Mouse (Mus musculus): Measurements from ENCODE around the gene Atg2b.

Gene Atg2b

GRCm38 (mm10) chr12:105683933-105684901, 794 bp downstream of the Atg2b start, which contains the start of gene Gskip:
Gskip (plus strand) TSS chr12:105684829.
- DNase-seq (ENCODE audit: low spot score), result peak; percentile 22

GRCm38 (mm10) chr12:105678762-105679161, 6.2 kb downstream of the Atg2b start:
- DNase-seq (ENCODE audit: low spot score), result no peak

GRCm38 (mm10) chr12:105678211-105678610, 6.8 kb downstream of the Atg2b start:
- DNase-seq (ENCODE audit: low spot score), result no peak

- DNase-seq (ENCODE audit: low spot score), result no peak
These were observed 8.7 kb downstream of the Atg2b start for GRCm38 (mm10) chr12:105676274-105676673.

GRCm38 (mm10) chr12:105655850-105656249, 29.2 kb downstream of the Atg2b start:
- no peak for DNase-seq (ENCODE audit: low spot score)

- no peak for DNase-seq (ENCODE audit: low spot score)
These were observed 42.2 kb downstream of the Atg2b start for GRCm38 (mm10) chr12:105642770-105643321.

- no peak for DNase-seq (ENCODE audit: low spot score)
These were observed 47.5 kb downstream of the Atg2b start for GRCm38 (mm10) chr12:105637554-105637953.

- no peak for DNase-seq (ENCODE audit: low spot score)
These were observed 48.5 kb downstream of the Atg2b start for GRCm38 (mm10) chr12:105636551-105636950.

GRCm38 (mm10) chr12:105634374-105635067, 50.5 kb downstream of the Atg2b start:
- no peak for DNase-seq (ENCODE audit: low spot score)

GRCm38 (mm10) chr12:105625798-105626197, 59.2 kb downstream of the Atg2b start:
- DNase-seq (ENCODE audit: low spot score), result peak; percentile 37

GRCm38 (mm10) chr12:105622981-105623539, 62.0 kb downstream of the Atg2b start:
- no peak for DNase-seq (ENCODE audit: low spot score)

GRCm38 (mm10) chr12:105622048-105622447, 63.0 kb downstream of the Atg2b start:
- DNase-seq (ENCODE audit: low spot score), result no peak

GRCm38 (mm10) chr12:105613559-105613958, 71.5 kb downstream of the Atg2b start:
- no peak for DNase-seq (ENCODE audit: low spot score)

GRCm38 (mm10) chr12:105611748-105612147, 73.3 kb downstream of the Atg2b start:
- DNase-seq (ENCODE audit: low spot score), result peak; percentile 60

- DNase-seq (ENCODE audit: low spot score), result no peak
These were observed 74.0 kb downstream of the Atg2b start for GRCm38 (mm10) chr12:105611045-105611444.

GRCm38 (mm10) chr12:105606881-105607280, 78.1 kb downstream of the Atg2b start:
- DNase-seq (ENCODE audit: low spot score), result no peak

GRCm38 (mm10) chr12:105605212-105605611, 79.8 kb downstream of the Atg2b start:
- no peak for DNase-seq (ENCODE audit: low spot score)

- DNase-seq (ENCODE audit: low spot score), result no peak
These were observed 81.1 kb downstream of the Atg2b start for GRCm38 (mm10) chr12:105603904-105604303.

- no peak for DNase-seq (ENCODE audit: low spot score)
These were observed 82.3 kb downstream of the Atg2b start, which contains the start of gene Bdkrb1 for GRCm38 (mm10) chr12:105602581-105603210. Bdkrb1 (plus strand) TSS chr12:105603085.

- DNase-seq (ENCODE audit: low spot score), result no peak
These were observed 83.4 kb downstream of the Atg2b start for GRCm38 (mm10) chr12:105601586-105601985.

- DNase-seq (ENCODE audit: low spot score), result no peak
These were observed 85.9 kb downstream of the Atg2b start for GRCm38 (mm10) chr12:105599098-105599497.

GRCm38 (mm10) chr12:105598503-105598902, 86.5 kb downstream of the Atg2b start:
- DNase-seq (ENCODE audit: low spot score), result no peak

All from layer of hippocampus, adult 11-12 months (tissue).